Mouse (Mus musculus) gastrocnemius, postnatal 25 days (tissue): ENCODE data around the gene Ccdc144b. TPM values are rescaled to one million over a fixed set of nuclear protein-coding genes. Genes with fewer than 3 reads are reported as not detected.
A peak's percentile ranks its signal among the peaks of the same experiment; 100 is the strongest.

ENCODE experiments used
- DNase-seq: peaks from one replicate; pipeline ENCODE4 v3.0.0; 2022
- long read RNA-seq, 2 experiments: library from polyadenylated mRNA; stranded (forward); transcript quantifications; one replicate each; pipeline ENCODE4 v2.0.0; 2021
- total RNA-seq, 2 experiments: library from RNA; stranded (reverse); gene quantifications; 1 replicate in 1 of 2; 2 replicates in 1 of 2; pipeline ENCODE4 v1.2.3; 2021

The Ccdc144b gene
- total RNA-seq, result not detected
- long read RNA-seq, experiment 1, result 0 reads
- long read RNA-seq, experiment 2, result 0 reads

- DNase-seq, result no peak
Observed at GRCm38 (mm10) chr3:36053447-36053846, at the start of gene Ccdc144b. Gene Ccdc144b, minus strand, starts transcription at chr3:36053547.

GRCm38 (mm10) chr3:36095371-36095770, 42.0 kb upstream of the Ccdc144b start:
- no peak for DNase-seq

- DNase-seq, result no peak
Observed at GRCm38 (mm10) chr3:36087591-36087990, 34.2 kb upstream of the Ccdc144b start.

GRCm38 (mm10) chr3:36085394-36085793, 32.0 kb upstream of the Ccdc144b start:
- DNase-seq, result no peak

DNA sequence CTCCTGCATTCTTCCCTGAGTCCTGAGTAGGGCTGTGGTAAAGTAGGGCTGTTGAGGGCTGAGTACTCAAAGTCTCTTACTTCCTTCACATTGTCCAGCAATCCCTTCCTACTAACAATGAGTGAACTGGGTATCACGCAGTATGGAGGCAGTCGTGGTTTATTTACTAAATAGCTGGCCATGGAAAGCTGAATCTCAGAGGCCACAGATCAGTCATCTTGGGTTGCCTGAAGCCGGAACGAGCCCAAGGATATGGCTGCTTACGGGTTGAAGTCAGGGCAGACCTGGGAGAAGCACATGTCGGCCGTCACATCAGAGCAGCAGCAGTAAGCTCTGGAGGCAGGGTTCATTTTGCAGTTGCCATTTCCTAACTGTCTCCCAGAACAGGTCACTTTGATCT, 30.0 kb upstream of the Ccdc144b start:
- DNase-seq, result no peak

- no peak for DNase-seq
Observed at GRCm38 (mm10) chr3:36082843-36083242, 29.5 kb upstream of the Ccdc144b start.

DNA sequence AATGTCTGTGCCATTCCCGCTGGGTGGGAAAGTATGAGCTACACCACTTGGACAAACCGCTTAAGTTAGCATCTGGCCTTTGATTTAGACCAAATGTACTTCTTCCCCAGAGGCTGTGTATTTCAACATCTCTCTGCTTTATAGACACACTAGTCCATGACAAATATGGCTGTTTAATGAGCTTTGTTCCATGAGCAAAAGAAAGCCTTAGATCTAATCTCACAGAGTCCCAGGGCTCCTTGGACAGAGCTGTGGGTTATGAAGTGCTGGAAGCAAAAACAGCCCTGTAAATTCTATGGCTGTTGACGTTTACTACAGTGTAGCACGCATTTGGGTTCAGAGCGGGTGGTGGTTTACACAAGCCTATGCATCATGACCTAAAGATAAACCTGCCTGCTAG, 27.4 kb upstream of the Ccdc144b start:
- DNase-seq, result no peak

DNA sequence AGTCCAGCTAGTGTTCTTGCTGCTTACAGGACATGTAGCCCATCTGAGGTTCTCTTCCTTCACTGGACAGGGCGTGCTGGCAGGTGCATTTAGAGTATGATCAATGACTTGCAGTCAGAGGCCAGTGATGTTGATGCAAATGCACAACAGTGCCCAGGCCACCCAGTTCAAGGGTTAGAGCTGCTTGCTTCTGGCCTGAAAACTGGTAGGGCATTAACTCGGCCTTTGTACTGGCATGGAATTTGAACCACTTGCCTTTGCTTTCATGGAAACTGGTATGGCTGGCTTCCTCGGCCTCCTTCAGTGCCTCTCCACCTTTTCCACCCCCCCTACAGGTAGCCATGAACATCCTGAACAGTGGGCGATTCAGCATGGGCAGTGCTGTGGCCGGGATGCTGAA, 26.5 kb upstream of the Ccdc144b start:
- no peak for DNase-seq

GRCm38 (mm10) chr3:36077386-36077785, 24.0 kb upstream of the Ccdc144b start:
- DNase-seq, result no peak

DNA sequence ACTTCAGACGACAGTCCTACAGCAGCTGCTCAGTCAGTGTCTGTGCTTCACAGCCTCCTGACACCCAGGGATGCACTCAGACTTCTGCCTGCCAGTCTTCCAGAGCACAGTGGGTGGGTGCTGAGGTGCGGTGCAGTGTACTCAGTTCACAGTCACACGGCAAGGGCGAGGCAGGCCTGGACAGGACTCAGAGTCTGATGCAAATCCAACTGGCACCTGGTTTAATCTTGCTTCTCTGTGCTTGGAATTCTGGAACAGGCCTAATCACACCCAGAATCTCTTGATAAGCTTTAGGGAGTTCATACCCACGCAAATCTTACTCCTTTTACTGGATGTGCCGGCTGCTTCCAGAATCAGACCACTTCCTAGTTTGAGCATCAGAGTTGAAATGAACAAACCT, 22.1 kb upstream of the Ccdc144b start:
- no peak for DNase-seq

DNA sequence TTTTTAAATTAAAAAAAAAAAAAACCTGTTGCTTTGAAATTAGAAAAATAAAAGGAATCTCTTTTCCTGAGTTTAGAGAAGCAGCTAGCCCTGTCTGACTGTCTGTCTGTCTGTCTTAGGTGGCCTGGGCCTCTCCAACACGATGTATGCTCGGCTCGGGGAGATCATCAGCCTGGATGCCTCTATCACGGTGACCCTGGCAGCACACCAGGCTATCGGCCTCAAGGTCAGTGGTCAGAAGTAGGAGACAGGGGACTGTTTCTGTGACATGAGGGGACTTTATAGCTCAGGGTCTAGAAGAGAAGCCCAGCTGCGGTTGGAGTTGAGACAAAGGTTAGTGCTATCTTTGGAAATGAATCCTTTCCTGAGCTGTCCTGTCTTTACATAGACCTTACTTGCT, 20.9 kb upstream of the Ccdc144b start:
- DNase-seq, result no peak

DNA sequence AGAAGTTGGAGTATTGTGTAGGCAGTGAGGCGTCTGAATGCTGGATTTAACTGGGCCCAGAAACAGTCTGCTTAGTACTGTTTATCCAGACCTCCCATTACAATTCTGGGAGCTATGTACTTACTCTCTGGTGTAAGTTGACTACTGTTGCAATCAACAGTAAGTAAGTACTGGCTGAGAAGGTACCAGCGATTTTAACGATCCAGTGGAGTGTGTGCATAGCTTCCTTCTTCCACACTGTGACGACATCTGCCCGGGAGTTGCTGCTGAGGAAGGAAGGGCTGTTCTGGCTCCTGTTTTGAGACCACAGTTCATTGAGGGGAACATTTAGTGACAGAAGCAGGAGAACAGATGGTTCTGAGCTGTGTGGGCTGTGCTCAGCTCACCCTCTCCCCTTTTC, 17.7 kb upstream of the Ccdc144b start:
- no peak for DNase-seq

GRCm38 (mm10) chr3:36070436-36070835, 17.1 kb upstream of the Ccdc144b start:
- DNase-seq, result no peak

- DNase-seq, result no peak
Observed at GRCm38 (mm10) chr3:36067731-36068130, 14.4 kb upstream of the Ccdc144b start.

DNA sequence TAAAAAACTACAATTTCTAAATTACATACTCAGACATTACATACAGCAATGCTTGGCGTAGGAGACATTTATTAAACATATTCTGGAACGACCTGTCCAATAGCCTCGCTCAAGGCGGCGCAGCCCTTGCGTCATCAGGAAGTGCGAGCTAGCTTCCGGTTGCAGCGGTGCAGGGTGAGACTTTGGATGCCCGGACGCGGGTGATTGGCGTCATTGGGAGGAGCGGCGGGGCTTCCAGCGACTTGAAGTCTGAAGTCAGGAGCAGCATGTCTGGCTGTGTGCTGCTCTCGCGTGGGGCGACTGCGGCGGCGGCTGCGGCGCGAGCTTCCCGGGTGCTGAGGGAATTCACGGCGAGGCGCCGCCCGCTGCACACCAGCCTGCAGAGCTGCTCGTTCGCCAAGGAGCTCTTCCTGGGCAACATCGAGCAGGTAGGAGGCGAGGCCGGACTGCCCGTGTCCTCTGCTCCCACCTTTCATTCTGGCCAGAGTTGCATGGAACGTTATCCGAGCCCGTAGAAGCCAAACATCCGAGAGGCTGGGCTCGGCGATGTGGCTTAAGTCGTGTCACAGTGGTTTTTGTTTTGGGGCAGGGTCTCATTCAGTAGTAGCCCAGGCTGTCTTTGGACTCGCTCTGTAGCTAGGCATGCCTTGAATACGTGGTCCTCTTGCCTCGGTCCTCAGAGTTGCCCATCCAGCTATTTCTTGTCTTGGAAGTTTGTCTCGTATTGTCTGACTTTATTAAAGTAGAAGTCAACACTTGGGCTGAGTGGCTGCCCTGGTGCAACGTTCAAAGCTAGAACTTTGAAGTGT, 12.7 kb upstream of the Ccdc144b start, which contains the start of gene Acad9:
TSS of gene Acad9 (plus strand) at position 137 of the 809 bp plus-strand sequence.
- DNase-seq, result peak; percentile 90

- DNase-seq, result no peak
Observed at GRCm38 (mm10) chr3:36065166-36065565, 11.8 kb upstream of the Ccdc144b start.

GRCm38 (mm10) chr3:36064592-36065061, 11.3 kb upstream of the Ccdc144b start:
- no peak for DNase-seq

DNA sequence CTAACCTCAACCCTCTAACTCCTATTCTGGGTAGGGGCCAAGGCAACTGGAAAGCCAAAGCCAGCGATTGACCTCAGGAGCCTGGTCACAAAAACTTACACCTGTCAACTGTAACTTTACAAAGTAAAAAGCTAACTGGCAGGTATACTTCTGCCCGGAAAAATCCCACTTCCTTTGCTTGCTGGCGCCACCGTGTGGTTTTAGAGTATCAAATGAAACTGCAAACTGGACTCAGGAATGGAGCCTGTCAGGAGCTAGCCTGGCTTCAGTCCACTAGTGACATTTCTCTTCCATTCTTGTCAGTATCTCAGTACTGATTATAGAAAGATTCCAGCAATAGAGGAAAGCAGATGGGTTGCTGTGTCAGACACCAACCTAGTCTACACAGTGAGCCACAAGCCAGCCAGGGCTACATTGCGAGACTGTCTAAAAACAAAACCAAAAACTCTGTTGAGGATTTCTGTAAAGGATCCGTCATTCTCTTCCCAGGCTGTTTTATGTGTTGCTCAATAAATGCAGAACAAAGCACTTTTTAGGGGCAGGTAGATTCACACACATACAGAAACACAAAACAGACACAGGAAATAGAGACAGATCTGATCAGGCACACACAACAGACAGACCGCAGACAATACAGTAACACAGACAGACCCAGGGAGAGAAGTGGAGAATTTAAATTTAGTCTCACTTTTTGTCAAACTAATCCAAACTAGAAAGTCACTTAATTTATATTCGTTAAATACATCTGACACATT, 6.9 kb upstream of the Ccdc144b start:
- DNase-seq, result no peak

DNA sequence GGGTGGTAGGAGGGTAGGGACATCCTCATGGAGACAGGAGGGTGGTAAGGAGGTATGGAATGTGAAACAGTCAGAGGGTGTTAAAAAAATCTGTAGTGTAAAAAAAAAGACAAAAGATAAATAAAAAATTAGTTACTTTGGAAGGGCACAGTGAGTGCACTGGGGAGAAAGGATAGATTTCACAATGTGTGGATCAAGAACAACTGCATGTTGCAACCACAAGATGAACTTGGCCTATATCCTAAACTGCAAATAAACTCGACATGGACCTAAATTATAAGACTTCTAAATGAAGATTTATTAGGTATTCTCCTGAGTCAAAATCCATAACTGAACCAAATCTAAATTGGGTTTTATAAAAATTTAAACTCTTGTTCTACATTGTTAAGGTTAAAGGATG, 4.2 kb downstream of the Ccdc144b start:
- DNase-seq, result no peak

- no peak for DNase-seq
Observed at GRCm38 (mm10) chr3:36045086-36045485, 8.3 kb downstream of the Ccdc144b start.

- DNase-seq, result no peak
Observed at GRCm38 (mm10) chr3:36044520-36044919, 8.8 kb downstream of the Ccdc144b start.

DNA sequence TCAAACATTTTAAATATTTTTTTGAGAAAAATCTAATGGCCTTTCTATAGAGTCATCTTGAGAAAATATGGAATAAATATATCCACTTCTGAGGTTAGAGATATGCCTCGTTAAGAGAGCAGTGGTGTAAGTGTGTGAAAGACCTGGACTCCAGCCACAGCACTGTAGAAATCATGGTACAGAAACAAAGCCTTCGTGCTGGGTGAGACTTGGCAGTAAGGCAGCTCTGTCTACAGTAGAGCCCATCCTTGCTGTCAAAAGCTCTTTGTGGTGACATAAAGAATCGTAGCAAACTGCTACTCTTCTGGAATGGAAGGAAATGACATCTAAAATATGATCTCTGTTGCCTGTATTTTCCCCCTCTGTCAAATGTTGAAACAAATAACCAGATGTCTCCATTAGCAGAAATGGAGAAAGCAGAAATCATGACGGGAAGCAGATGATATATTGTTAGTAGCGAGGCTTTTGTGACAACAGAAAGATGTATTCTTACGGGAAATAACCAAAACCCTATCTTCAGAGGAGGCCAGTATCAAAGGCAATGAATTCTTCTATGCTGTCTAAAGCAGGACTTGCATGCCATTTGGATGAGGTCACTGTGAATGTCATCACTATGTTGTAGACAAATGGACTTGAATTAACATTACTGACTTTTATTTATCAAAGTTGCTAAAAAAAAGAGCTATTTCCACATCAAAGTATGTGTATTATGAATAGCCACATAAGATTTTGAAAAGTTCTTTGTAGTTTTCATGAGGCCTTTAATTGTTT, 21.4 kb downstream of the Ccdc144b start:
- DNase-seq, result no peak

DNA sequence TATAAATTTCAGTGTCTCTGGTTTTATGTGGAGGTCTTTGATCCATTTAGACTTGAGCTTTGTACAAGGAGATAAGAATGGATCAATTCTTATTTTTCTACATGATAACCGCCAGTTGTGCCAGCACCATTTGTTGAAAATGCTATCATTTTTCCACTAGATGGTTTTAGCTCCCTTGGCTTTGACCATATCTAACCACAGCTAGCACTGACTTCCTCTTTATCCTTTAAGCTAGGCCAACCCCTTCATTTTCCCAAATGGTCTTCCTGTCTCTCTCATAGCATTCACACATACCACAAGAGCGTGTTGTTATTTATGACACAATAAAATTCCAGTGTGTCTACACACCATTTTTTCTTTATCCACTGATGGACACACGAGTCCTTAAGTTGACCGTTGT, 23.4 kb downstream of the Ccdc144b start:
- no peak for DNase-seq
